Mouse (Mus musculus) forebrain, embryonic 12.5 days (tissue): ENCODE results near the gene Vash1. TPM values are rescaled to one million over a fixed set of nuclear protein-coding genes. Genes with fewer than 3 reads are reported as not detected.

Source experiments
- ATAC-seq: fragments of 200-750 bp; cut with Nextera tagmentation; 2 replicates; pipeline ENCODE4 v1.8.0; 2017; ENCODE audit warnings: moderate TSS enrichment; ENCODE audit not compliant: low FRiP score
- H3K27ac ChIP-seq: fragments of 300-500 bp; sonication (generic); 2 replicates; pipeline ENCODE4 v1.5.1; 2016; ENCODE audit warnings: mild to moderate bottlenecking
- H3K27me3 ChIP-seq: fragments of 300-500 bp; sonication (generic); 2 replicates; pipeline ENCODE4 v1.6.1; 2016; ENCODE audit warnings: mild to moderate bottlenecking
- H3K36me3 ChIP-seq: fragments of 300-500 bp; sonication (generic); replicated peaks from 2 replicates; pipeline ENCODE4 v1.6.1; 2016; ENCODE audit warnings: mild to moderate bottlenecking
- H3K4me1 ChIP-seq: fragments of 300-500 bp; sonication (generic); 2 replicates; pipeline ENCODE4 v1.6.1; 2016
- H3K4me2 ChIP-seq: fragments of 300-500 bp; sonication (generic); 2 replicates; pipeline ENCODE4 v1.6.1; 2016; ENCODE audit warnings: mild to moderate bottlenecking, moderate library complexity
- H3K4me3 ChIP-seq: fragments of 300-500 bp; sonication (generic); replicated peaks from 2 replicates; pipeline ENCODE4 v1.5.1; 2016; ENCODE audit warnings: mild to moderate bottlenecking
- H3K9ac ChIP-seq: fragments of 300-500 bp; sonication (generic); 2 replicates; pipeline ENCODE4 v1.6.1; 2016; ENCODE audit warnings: mild to moderate bottlenecking
- H3K9me3 ChIP-seq: fragments of 300-500 bp; sonication (generic); 2 replicates; pipeline ENCODE4 v1.6.1; 2016
- WGBS: fragments of 180-500 bp; shearing (Covaris S2); methylation state at CpG from one replicate; pipeline ENCODE4 v1.1.7; 2016; 5-methylcytosine and 5-hydroxymethylcytosine counted together
- polyA plus RNA-seq: library from polyadenylated mRNA; unstranded; fragments of >200 nt; fragmentation: Nextera tagmentation; extraction: Ambion mirVana; gene quantifications from 2 replicates; pipeline ENCODE4 v1.2.1, GENCODE M21; 2016

The Vash1 gene
- polyA plus RNA-seq, 1 experiment from 2014 or later: 29.8 TPM

GRCm38 (mm10) chr12:86699965-86700926 lies 21.7 kb downstream of the Vash1 start:
- WGBS: 34% methylated on average over 19 of the region's 19 CpGs
- ATAC-seq: peak; percentile 69

GRCm38 (mm10) chr12:86700927-86701310 lies 22.4 kb downstream of the Vash1 start:
- Histone ChIP-seq H3K27me3 (no peaks in the 10 kb centered on the region), H3K9ac (no peak overlapping the region), H3K27ac (peak overlapping the region; percentile 81), H3K9me3 (0 out of 2 replicates have a peak, but pooled peaks cover 2% of the 10 kb centered on the region), H3K4me1 (peaks cover 32% of the 10 kb centered on the region), H3K4me2 (no peak overlapping the region), H3K36me3 (peaks cover 11% of the 10 kb centered on the region; the same call in 1 of the 2 replicates), H3K4me3 (no peak overlapping the region)
- peak; percentile 21; the same call in 1 of the 2 replicates for ATAC-seq
- WGBS: 66% methylated on average over 4 of the region's 4 CpGs

More at GRCm38 (mm10) chr12:86699965-86700926, 21.7 kb downstream of the Vash1 start:
- no peak overlapping the region for H3K9ac ChIP-seq
- H3K9me3 ChIP-seq: 0 out of 2 replicates have a peak, but pooled peaks cover 2% of the 10 kb centered on the region
- peak overlapping the region; percentile 81 for H3K27ac ChIP-seq
- H3K4me3 ChIP-seq: no peak overlapping the region
- H3K27me3 ChIP-seq: no peaks in the 10 kb centered on the region
- H3K36me3 ChIP-seq: peaks cover 17% of the 10 kb centered on the region; the same call in 1 of the 2 replicates
- H3K4me2 ChIP-seq: no peak overlapping the region
- peaks cover 32% of the 10 kb centered on the region for H3K4me1 ChIP-seq

GRCm38 (mm10) chr12:86701491-86701890 lies 23.0 kb downstream of the Vash1 start:
- 91% methylated on average over 4 of the region's 4 CpGs for WGBS
- H3K4me2 ChIP-seq: no peak overlapping the region
- H3K9ac ChIP-seq: no peak overlapping the region
- H3K27ac ChIP-seq: peak overlapping the region; percentile 13; the same call in 1 of the 2 replicates
- 0 out of 2 replicates have a peak, but pooled peaks cover 2% of the 10 kb centered on the region for H3K9me3 ChIP-seq
- peaks cover 5% of the 10 kb centered on the region; the same call in 1 of the 2 replicates for H3K36me3 ChIP-seq
- no peak overlapping the region for H3K4me3 ChIP-seq
- ATAC-seq: no peak
- H3K27me3 ChIP-seq: no peaks in the 10 kb centered on the region
- H3K4me1 ChIP-seq: peaks cover 32% of the 10 kb centered on the region

GRCm38 (mm10) chr12:86702690-86703089 lies 24.2 kb downstream of the Vash1 start:
- no peaks in the 10 kb centered on the region for H3K27me3 ChIP-seq
- no peak for ATAC-seq
- WGBS: 79% methylated on average over 3 of the region's 3 CpGs
- 0 out of 2 replicates have a peak, but pooled peaks cover 1% of the 10 kb centered on the region for H3K9me3 ChIP-seq
- peaks cover 3% of the 10 kb centered on the region; the same call in 1 of the 2 replicates for H3K36me3 ChIP-seq
- no peak overlapping the region for H3K9ac ChIP-seq
- no peak overlapping the region for H3K4me2 ChIP-seq
- H3K4me1 ChIP-seq: peaks cover 32% of the 10 kb centered on the region
- H3K4me3 ChIP-seq: no peak overlapping the region
- H3K27ac ChIP-seq: no peak overlapping the region

- Histone ChIP-seq H3K4me2 (no peak overlapping the region), H3K27ac (no peak overlapping the region), H3K4me1 (peaks cover 10% of the 10 kb centered on the region), H3K4me3 (no peak overlapping the region), H3K36me3 (peaks cover 3% of the 10 kb centered on the region; the same call in 1 of the 2 replicates), H3K9me3 (no peaks in the 10 kb centered on the region), H3K27me3 (no peaks in the 10 kb centered on the region), H3K9ac (no peak overlapping the region)
- ATAC-seq: no peak
- WGBS: 80% methylated on average over 5 of the region's 5 CpGs
Measured at GRCm38 (mm10) chr12:86705843-86706242, 27.3 kb downstream of the Vash1 start.

- no peaks in the 10 kb centered on the region for H3K9me3 ChIP-seq
- ATAC-seq: no peak
- H3K27me3 ChIP-seq: no peaks in the 10 kb centered on the region
- WGBS: 74% methylated on average over 5 of the region's 5 CpGs
- H3K4me3 ChIP-seq: no peak overlapping the region
- no peaks in the 10 kb centered on the region for H3K4me1 ChIP-seq
- no peak overlapping the region for H3K9ac ChIP-seq
- H3K4me2 ChIP-seq: no peak overlapping the region
- no peak overlapping the region for H3K27ac ChIP-seq
- H3K36me3 ChIP-seq: peaks cover 12% of the 10 kb centered on the region; the same call in 1 of the 2 replicates
Measured at GRCm38 (mm10) chr12:86714026-86714425, 35.5 kb downstream of the Vash1 start.

- 49% methylated on average over 5 of the region's 5 CpGs for WGBS
- no peak overlapping the region for H3K4me2 ChIP-seq
- no peak overlapping the region for H3K4me3 ChIP-seq
- H3K9ac ChIP-seq: no peak overlapping the region
- no peak for ATAC-seq
- H3K27me3 ChIP-seq: no peaks in the 10 kb centered on the region
- no peaks in the 10 kb centered on the region for H3K4me1 ChIP-seq
- H3K9me3 ChIP-seq: no peaks in the 10 kb centered on the region
- H3K36me3 ChIP-seq: peaks cover 12% of the 10 kb centered on the region; the same call in 1 of the 2 replicates
- no peak overlapping the region for H3K27ac ChIP-seq
Measured at GRCm38 (mm10) chr12:86715401-86715800, 36.9 kb downstream of the Vash1 start.

- ATAC-seq: no peak
- 93% methylated on average over 11 of the region's 11 CpGs for WGBS
- no peaks in the 10 kb centered on the region for H3K9me3 ChIP-seq
- no peaks in the 10 kb centered on the region for H3K4me1 ChIP-seq
- no peaks in the 10 kb centered on the region for H3K27me3 ChIP-seq
- H3K36me3 ChIP-seq: peaks cover 15% of the 10 kb centered on the region; the same call in 1 of the 2 replicates
- no peak overlapping the region for H3K27ac ChIP-seq
- no peak overlapping the region for H3K4me2 ChIP-seq
- no peak overlapping the region for H3K9ac ChIP-seq
- no peak overlapping the region for H3K4me3 ChIP-seq
Measured at GRCm38 (mm10) chr12:86716962-86717361, 38.5 kb downstream of the Vash1 start.

- no peak overlapping the region for H3K4me2 ChIP-seq
- H3K9ac ChIP-seq: no peak overlapping the region
- H3K27me3 ChIP-seq: no peaks in the 10 kb centered on the region
- H3K4me1 ChIP-seq: peaks cover 6% of the 10 kb centered on the region
- WGBS: 88% methylated on average over 18 of the region's 18 CpGs
- peaks cover 15% of the 10 kb centered on the region; the same call in 1 of the 2 replicates for H3K36me3 ChIP-seq
- no peak for ATAC-seq
- H3K4me3 ChIP-seq: no peak overlapping the region
- no peaks in the 10 kb centered on the region for H3K9me3 ChIP-seq
- no peak overlapping the region for H3K27ac ChIP-seq
Measured at GRCm38 (mm10) chr12:86719961-86720639, 41.6 kb downstream of the Vash1 start.

GRCm38 (mm10) chr12:86721453-86721852 lies 43.0 kb downstream of the Vash1 start:
- H3K9me3 ChIP-seq: no peaks in the 10 kb centered on the region
- H3K36me3 ChIP-seq: peaks cover 15% of the 10 kb centered on the region; the same call in 1 of the 2 replicates
- 93% methylated on average over 5 of the region's 5 CpGs for WGBS
- no peak overlapping the region for H3K4me3 ChIP-seq
- ATAC-seq: no peak
- H3K4me2 ChIP-seq: no peak overlapping the region
- H3K27ac ChIP-seq: no peak overlapping the region
- peaks cover 13% of the 10 kb centered on the region for H3K4me1 ChIP-seq
- H3K27me3 ChIP-seq: no peaks in the 10 kb centered on the region
- no peak overlapping the region for H3K9ac ChIP-seq

- H3K27ac ChIP-seq: no peak overlapping the region
- H3K4me2 ChIP-seq: no peak overlapping the region
- no peak overlapping the region for H3K9ac ChIP-seq
- H3K27me3 ChIP-seq: no peaks in the 10 kb centered on the region
- H3K4me1 ChIP-seq: peaks cover 13% of the 10 kb centered on the region
- 74% methylated on average over 2 of the region's 2 CpGs for WGBS
- no peak for ATAC-seq
- no peaks in the 10 kb centered on the region for H3K9me3 ChIP-seq
- H3K36me3 ChIP-seq: 0 out of 2 replicates have a peak, but pooled peaks cover 3% of the 10 kb centered on the region
- no peak overlapping the region for H3K4me3 ChIP-seq
Measured at GRCm38 (mm10) chr12:86724300-86724699, 45.8 kb downstream of the Vash1 start.

- Histone ChIP-seq H3K36me3 (0 out of 2 replicates have a peak, but pooled peaks cover 3% of the 10 kb centered on the region), H3K4me3 (peak overlapping the region; percentile 77), H3K9me3 (no peaks in the 10 kb centered on the region), H3K4me2 (peak overlapping the region; percentile 95), H3K27me3 (no peaks in the 10 kb centered on the region), H3K4me1 (peaks cover 13% of the 10 kb centered on the region), H3K27ac (peak overlapping the region; percentile 65; the same call in 1 of the 2 replicates), H3K9ac (peak overlapping the region; percentile 78)
- ATAC-seq: peak; percentile 15; the same call in 1 of the 2 replicates
- WGBS: under 1% methylated on average over 19 of the region's 19 CpGs
Measured at GRCm38 (mm10) chr12:86725706-86726105, 47.2 kb downstream of the Vash1 start.
